Mouse (Mus musculus) bone marrow, adult 2 months (tissue): ENCODE data around the gene Cabin1.

ENCODE experiments used
- CTCF ChIP-seq: fragments of 200-500 bp; IDR thresholded peaks from 2 replicates; pipeline ENCODE4 v1.5.1; 2011; ENCODE audit warnings: low read length, control low read depth; ENCODE audit not compliant: control insufficient read depth, insufficient read depth
- POLR2A ChIP-seq: fragments of 200-500 bp; IDR thresholded peaks from 2 replicates; pipeline ENCODE4 v1.6.1; 2011; ENCODE audit warnings: low read depth, mild to moderate bottlenecking, control low read depth, low read length, borderline replicate concordance; ENCODE audit not compliant: control insufficient read depth

DNA sequence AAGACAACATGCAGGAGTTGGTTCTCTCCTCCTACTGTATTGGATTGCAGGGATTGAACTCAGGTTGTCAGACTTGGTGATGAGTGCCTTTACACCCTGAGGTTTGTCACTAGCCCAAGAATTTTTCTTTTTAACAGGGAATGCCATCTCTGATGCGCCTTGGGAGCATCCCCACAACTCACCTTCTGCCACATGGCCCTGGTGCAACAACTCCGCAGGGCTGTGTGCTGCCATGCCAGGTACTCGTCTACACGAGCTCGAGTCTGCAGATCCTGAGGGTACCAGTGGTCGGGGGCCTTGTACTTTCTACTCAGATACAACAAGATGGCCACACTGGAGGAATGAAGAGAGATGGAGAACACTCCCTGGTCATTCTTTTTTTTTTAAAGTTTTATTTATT is 12.4 kb upstream of the Cabin1 start:
- TF ChIP-seq CTCF: no peak
- TF ChIP-seq POLR2A: no peak
